Mouse (Mus musculus) heart, postnatal 0 days (tissue): ENCODE measurements around the gene 1600002K03Rik.

ENCODE experiments used
- CTCF ChIP-seq: IDR thresholded peaks from 2 replicates; pipeline ENCODE4 v1.5.1; 2016; ENCODE audit warnings: antibody characterized with exemption, control low read depth, low read depth
- EP300 ChIP-seq: IDR thresholded peaks from 2 replicates; pipeline ENCODE4 v1.6.1; 2016; ENCODE audit warnings: antibody characterized with exemption, low read depth

- TF ChIP-seq CTCF (no peak), EP300 (no peak)
These were observed 42.5 kb downstream of the 1600002K03Rik start for GRCm38 (mm10) chr10:80215048-80215772.
